Mouse (Mus musculus) left cerebral cortex, adult 8-10 months (tissue): ENCODE data around the gene Tanc1. TPM values are rescaled to one million over a fixed set of nuclear protein-coding genes. Genes with fewer than 3 reads are reported as not detected.
"Not testable (repeated sequence)": the region's sequence is repeated elsewhere in the genome, so short reads cannot be mapped to it uniquely, and the experiment has no call there.

Experiments
- DNase-seq, 2 experiments: peaks; one replicate each; pipeline ENCODE4 v3.0.0; 2022; ENCODE audit warnings: low spot score in 2 of 2
- total RNA-seq, 4 experiments: library from RNA; stranded (reverse); gene quantifications; 2 replicates each; pipeline ENCODE4 v1.2.4; 2022

Gene Tanc1
- 10 to 100 TPM; 21.1 to 26.0 (median 23.8) TPM for total RNA-seq

DNA sequence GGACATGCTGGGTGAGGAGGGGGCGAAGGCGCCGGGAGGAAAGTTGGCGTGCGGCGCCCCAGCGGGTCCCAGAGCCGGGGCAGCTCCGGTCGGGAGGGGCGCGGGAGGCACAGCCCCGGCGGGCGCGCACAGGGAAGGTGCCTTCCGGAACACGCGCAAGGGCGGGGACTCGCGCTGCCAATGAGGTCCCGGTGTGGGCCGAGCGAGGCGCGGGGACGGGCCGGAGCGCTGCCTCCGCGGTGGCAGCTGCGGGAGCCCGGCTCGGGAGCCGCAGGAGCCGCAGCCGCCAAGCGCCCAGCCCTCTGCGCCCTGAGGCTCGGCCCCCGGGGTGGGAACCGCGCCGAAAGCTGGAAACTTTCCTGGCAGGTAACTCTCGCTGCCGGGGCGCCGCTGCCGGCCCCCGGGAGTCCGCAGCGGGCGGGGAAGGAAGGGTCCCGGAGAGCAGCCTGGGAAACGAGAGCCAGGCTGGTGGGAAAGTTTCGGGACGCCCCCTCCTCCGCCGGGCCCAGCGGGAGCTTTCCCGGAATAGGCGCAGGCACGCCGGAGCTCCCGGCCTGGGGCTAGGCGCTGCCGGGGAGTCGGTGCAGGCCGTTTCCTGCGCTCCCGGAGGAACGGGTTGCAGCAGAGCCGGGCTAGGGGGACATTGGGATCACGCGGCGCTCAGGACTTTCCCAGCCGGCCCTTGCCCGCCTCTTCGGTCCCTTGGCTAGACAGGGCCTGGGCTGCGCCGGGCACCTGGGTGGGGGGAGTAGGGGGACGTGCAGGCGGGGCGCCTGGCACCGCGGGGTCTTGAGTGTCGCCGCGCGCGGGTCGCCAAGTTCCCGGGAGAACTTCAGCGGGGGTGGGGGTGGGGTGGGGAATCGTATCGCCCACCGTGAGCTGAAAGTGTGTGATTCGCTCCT, at the start of gene Tanc1:
Gene Tanc1 (plus strand): TSS at position 212 of the 902 bp plus-strand sequence.
- peak; percentile 63 to 73 for DNase-seq

DNA sequence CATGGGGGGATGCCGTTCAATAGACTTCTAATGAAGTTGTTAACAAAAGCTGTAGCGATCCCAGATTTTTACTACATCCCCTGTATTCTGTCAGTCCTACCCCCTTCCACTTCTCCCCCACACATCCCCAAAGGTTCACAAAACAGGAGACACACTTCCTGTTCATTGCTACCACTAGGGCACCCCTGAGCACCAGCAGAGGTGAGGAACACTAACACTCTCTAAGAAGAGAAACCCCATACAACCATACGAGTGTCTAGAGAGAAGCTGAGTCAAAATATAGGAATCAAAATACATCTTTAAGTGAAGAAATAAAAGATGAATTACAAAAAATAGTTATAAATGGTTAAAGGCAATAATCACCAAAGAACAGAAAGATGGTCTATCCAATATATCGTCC, 49.6 kb upstream of the Tanc1 start:
- no peak for DNase-seq

DNA sequence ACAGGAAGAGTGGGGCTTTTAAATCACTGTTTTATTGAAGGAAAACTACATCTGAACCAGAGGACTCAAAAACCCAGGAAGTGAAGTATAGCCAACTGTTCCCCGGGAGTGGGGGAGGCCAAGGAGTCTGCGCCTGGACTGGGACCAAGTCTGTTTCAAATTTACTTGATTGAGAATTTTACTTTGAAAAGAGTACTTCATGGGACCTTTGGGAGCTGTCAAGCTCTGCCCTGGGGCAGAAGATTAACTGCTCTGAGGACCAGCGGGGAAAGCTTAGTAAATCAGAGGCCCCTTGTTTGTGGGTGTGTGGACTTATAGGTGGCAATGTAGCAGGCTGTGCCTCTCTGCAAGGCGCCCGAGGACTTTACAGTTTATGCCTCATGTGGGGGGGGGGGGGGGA, 49.1 kb upstream of the Tanc1 start:
- no peak for DNase-seq

GRCm38 (mm10) chr2:59564029-59564611, 47.7 kb upstream of the Tanc1 start:
- not testable (repeated sequence) for DNase-seq

- no peak for DNase-seq
Observed at GRCm38 (mm10) chr2:59564947-59565346, 46.9 kb upstream of the Tanc1 start.

DNA sequence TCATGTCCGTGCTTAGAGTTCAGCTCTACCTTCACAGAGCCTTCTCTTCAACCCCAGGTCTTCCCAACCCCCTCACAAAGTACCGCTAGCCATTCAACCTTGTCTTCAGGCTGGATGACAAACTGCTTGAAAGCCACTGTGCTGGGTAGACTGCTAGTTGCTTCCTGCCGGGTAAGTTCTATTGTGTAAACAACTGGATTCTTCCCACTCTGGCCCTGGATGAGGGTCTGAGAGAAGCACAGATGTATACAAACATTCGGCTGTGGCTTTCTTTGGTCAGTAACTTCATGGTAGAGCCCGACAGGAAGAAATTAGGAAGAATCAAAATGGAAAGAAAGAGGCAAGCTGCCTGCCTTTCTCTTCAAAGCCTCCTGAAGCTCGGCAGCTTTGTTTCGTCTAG, 30.9 kb upstream of the Tanc1 start:
- no peak for DNase-seq

GRCm38 (mm10) chr2:59583961-59584360, 27.9 kb upstream of the Tanc1 start:
- peak in 1 of 2 experiments; percentile 27 for DNase-seq

GRCm38 (mm10) chr2:59587387-59588095, 24.3 kb upstream of the Tanc1 start:
- DNase-seq = peak in 1 of 2 experiments; percentile 65

DNA sequence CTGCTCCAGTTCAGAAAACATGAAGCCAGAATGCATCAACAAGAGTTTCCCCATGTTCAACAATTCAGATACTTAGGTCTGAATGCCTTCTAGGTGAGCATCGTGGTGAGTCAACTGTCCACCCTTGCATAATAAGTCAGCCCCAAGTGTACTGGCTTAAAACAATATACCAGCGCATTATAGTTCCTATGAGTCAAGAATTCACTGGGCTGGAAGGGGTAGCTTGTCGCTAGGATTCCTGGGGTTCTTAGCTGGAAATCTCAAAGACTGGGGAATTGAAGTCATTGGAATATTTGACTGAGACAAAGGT, 23.8 kb upstream of the Tanc1 start:
- DNase-seq = no peak

GRCm38 (mm10) chr2:59593341-59593902, 18.4 kb upstream of the Tanc1 start:
- no peak for DNase-seq

DNA sequence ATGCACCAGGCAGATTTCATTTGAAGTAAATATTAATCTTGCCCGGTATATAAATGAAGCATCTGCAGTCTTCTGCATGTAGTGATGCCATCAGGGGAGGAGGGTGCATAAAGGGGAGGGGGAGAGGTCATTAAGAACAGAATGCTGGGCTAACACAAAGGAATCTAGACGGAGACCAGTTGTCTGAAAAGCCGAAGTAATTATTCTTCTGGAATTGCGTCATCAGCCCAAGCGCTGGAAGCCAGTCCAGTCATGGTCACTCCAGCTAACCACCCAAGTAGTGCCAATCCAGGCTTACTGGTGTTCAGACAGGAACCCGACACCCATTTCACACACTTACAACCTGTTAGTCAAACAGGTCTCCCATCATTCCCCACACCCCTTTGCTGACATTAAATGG, 17.7 kb upstream of the Tanc1 start:
- DNase-seq = no peak

- DNase-seq = no peak
Observed at GRCm38 (mm10) chr2:59596545-59596944, 15.3 kb upstream of the Tanc1 start.

GRCm38 (mm10) chr2:59598286-59598685, 13.6 kb upstream of the Tanc1 start:
- DNase-seq = no peak

GRCm38 (mm10) chr2:59598894-59599293, 12.9 kb upstream of the Tanc1 start:
- no peak for DNase-seq

GRCm38 (mm10) chr2:59599338-59600111, 12.3 kb upstream of the Tanc1 start:
- no peak for DNase-seq

GRCm38 (mm10) chr2:59600123-59600840, 11.6 kb upstream of the Tanc1 start:
- DNase-seq = no peak

DNA sequence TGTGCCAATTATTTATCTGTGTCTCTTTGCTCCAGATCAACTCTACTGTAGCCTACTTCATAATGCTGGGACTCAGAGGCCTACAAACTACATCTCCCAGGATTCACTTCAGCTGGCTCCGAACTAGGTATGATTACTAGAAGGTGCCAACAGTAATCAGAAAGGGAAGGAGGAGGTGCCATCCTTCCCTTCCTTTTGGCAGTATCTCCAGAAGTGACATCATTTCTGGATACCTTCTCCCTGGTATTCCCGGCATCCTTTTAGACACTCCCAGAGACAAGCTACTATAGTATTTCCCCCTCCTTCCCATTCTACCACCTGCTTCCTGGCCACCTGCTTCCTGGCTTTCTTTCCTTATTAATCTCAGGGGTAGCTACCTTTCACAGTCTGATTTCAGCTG, 10.9 kb upstream of the Tanc1 start:
- no peak for DNase-seq

- no peak for DNase-seq
Observed at GRCm38 (mm10) chr2:59601452-59601851, 10.4 kb upstream of the Tanc1 start.

GRCm38 (mm10) chr2:59608958-59609357, 2.9 kb upstream of the Tanc1 start:
- DNase-seq = no peak

GRCm38 (mm10) chr2:59611216-59611810, 529 bp upstream of the Tanc1 start:
- DNase-seq = no peak
